Mouse (Mus musculus) myocyte (in vitro differentiated cells): Measurements from ENCODE around the gene Insr. TPM values are rescaled to one million over a fixed set of nuclear protein-coding genes. Genes with fewer than 3 reads are reported as not detected.

Source experiments
- H3K27me3 ChIP-seq: one replicate; pipeline ENCODE4 v1.6.1; 2011; ENCODE audit not compliant: control insufficient read depth, insufficient read depth, insufficient read length
- H3K36me3 ChIP-seq: one replicate; pipeline ENCODE4 v1.6.1; 2011; ENCODE audit not compliant: control insufficient read depth, insufficient read depth
- H3K4me2 ChIP-seq: one replicate; pipeline ENCODE4 v1.6.1; 2011; ENCODE audit warnings: low read depth, control low read depth
- H3K4me3 ChIP-seq: one replicate; pipeline ENCODE4 v1.5.1; 2011; ENCODE audit warnings: mild to moderate bottlenecking, control low read depth, moderate library complexity
- H3K79me2 ChIP-seq: one replicate; pipeline ENCODE4 v1.6.1; 2011; ENCODE audit not compliant: control insufficient read depth, insufficient read depth
- H3ac ChIP-seq: one replicate; pipeline ENCODE4 v1.6.1; 2011; ENCODE audit not compliant: control insufficient read depth, insufficient read length
- CEBPB ChIP-seq: IDR thresholded peaks from 2 replicates; pipeline ENCODE4 v1.6.1; 2011; ENCODE audit warnings: mild to moderate bottlenecking, moderate library complexity; ENCODE audit not compliant: poor library complexity, insufficient read depth, severe bottlenecking
- E2F4 ChIP-seq: IDR thresholded peaks from one replicate; pipeline ENCODE4 v1.6.1; 2011; ENCODE audit warnings: mild to moderate bottlenecking, control low read depth, moderate library complexity; ENCODE audit not compliant: insufficient read depth
- MAX ChIP-seq: IDR thresholded peaks from one replicate; pipeline ENCODE4 v1.6.1; 2011; ENCODE audit warnings: low read depth, mild to moderate bottlenecking, control low read depth
- MYOD1 ChIP-seq, 3 experiments: IDR thresholded peaks; one replicate each; pipeline ENCODE4 v1.6.1; 2011; ENCODE audit warnings: control low read depth in 2 of 3, low read depth in 2 of 3, mild to moderate bottlenecking in 2 of 3, moderate library complexity in 1 of 3; ENCODE audit not compliant: insufficient read length in 2 of 3, control insufficient read depth in 1 of 3
- MYOG ChIP-seq, 3 experiments: IDR thresholded peaks; one replicate each; pipeline ENCODE4 v1.6.1; 2011; ENCODE audit warnings: control low read depth in 2 of 3, low read depth in 2 of 3, mild to moderate bottlenecking in 2 of 3; ENCODE audit not compliant: insufficient read length in 2 of 3, control insufficient read depth in 1 of 3, insufficient read depth in 1 of 3
- POLR2A ChIP-seq: IDR thresholded peaks from one replicate; pipeline ENCODE4 v1.6.1; 2011; ENCODE audit warnings: low read depth, mild to moderate bottlenecking, control low read depth, moderate library complexity; ENCODE audit not compliant: insufficient read length
- POLR2AphosphoS2 ChIP-seq: IDR thresholded peaks from one replicate; pipeline ENCODE4 v1.6.1; 2011; ENCODE audit warnings: low read depth, control low read depth; ENCODE audit not compliant: insufficient read length
- REST ChIP-seq: IDR thresholded peaks from one replicate; pipeline ENCODE4 v1.6.1; 2011; ENCODE audit warnings: mild to moderate bottlenecking, control low read depth, moderate library complexity; ENCODE audit not compliant: insufficient read depth, insufficient read length
- SRF ChIP-seq: IDR thresholded peaks from one replicate; pipeline ENCODE4 v1.6.1; 2011; ENCODE audit warnings: low read depth; ENCODE audit not compliant: control insufficient read depth, insufficient read length
- TCF12 ChIP-seq: IDR thresholded peaks from one replicate; pipeline ENCODE4 v1.6.1; 2011; ENCODE audit warnings: mild to moderate bottlenecking, control low read depth; ENCODE audit not compliant: poor library complexity, insufficient read depth, severe bottlenecking
- TCF3 ChIP-seq: IDR thresholded peaks from one replicate; pipeline ENCODE4 v1.6.1; 2011; ENCODE audit warnings: low read depth, control low read depth; ENCODE audit not compliant: insufficient read length
- USF1 ChIP-seq: IDR thresholded peaks from one replicate; pipeline ENCODE4 v1.6.1; 2011; ENCODE audit warnings: low read depth, mild to moderate bottlenecking, control low read depth, moderate library complexity
- polyA plus RNA-seq: library from polyadenylated mRNA; unstranded; fragments of >200 nt; fragmentation: generic; extraction: Trizol; gene quantifications from one replicate; pipeline ENCODE4 v1.2.1, GENCODE M21; 2012; ENCODE audit warnings: missing spikeins

The Insr gene
- polyA plus RNA-seq, 1 experiment: 4.6 TPM

GRCm38 (mm10) chr8:3221047-3221959, 58.1 kb downstream of the Insr start:
- peak overlapping the region; percentile 95 for H3K4me2 ChIP-seq
- TF ChIP-seq TCF12 (no peak), E2F4 (no peak), POLR2A (peak; percentile 39)
- H3ac ChIP-seq: no peak overlapping the region
- H3K79me2 ChIP-seq: no peaks in the 10 kb centered on the region
- peak overlapping the region; percentile 35 for H3K4me3 ChIP-seq
- H3K36me3 ChIP-seq: no peaks in the 10 kb centered on the region
- H3K27me3 ChIP-seq: no peaks in the 10 kb centered on the region

DNA sequence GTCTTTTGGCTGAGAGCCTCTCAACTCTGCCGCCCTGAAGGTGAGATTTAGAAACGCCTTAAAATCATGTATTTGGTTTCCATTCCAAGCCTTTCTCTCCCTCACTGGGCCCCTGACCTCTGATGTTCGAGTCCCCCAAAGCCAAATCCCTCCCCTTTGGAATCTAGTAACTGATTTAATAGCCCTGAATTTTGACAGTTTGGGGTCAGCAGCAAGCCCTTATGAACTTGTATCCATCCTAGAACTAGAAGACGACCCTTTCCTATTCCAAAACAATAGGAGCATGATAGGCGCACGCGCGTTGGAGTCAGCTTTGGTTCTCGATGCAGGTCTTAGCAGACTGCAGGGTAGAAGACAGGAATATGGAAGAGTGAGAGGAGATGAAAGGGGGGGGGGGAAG, 58.9 kb downstream of the Insr start:
- peak overlapping the region; percentile 95 for H3K4me2 ChIP-seq
- H3K79me2 ChIP-seq: no peaks in the 10 kb centered on the region
- no peaks in the 10 kb centered on the region for H3K36me3 ChIP-seq
- no peak overlapping the region for H3ac ChIP-seq
- H3K4me3 ChIP-seq: peak overlapping the region; percentile 35
- no peaks in the 10 kb centered on the region for H3K27me3 ChIP-seq
- TF ChIP-seq TCF12 (no peak), POLR2AphosphoS2 (no peak), REST (no peak), MYOG (IDR thresholded peaks at IDR 0.05; ENCODE audit: control insufficient read depth in 1 of 3, insufficient read depth in 1 of 3, insufficient read length in 2 of 3, low read depth in 2 of 3) (no peak), SRF (no peak), POLR2A (no peak), MAX (no peak), MYOD1 (IDR thresholded peaks at IDR 0.05; ENCODE audit: control insufficient read depth in 1 of 3, insufficient read length in 2 of 3, low read depth in 2 of 3) (no peak), CEBPB (no peak), TCF3 (no peak), USF1 (no peak), E2F4 (no peak)

GRCm38 (mm10) chr8:3219921-3220411, 59.5 kb downstream of the Insr start:
- peak overlapping the region; percentile 95 for H3K4me2 ChIP-seq
- H3K79me2 ChIP-seq: no peaks in the 10 kb centered on the region
- no peaks in the 10 kb centered on the region for H3K36me3 ChIP-seq
- no peak overlapping the region for H3ac ChIP-seq
- TF ChIP-seq TCF12 (no peak), REST (no peak), MYOD1 (IDR thresholded peaks at IDR 0.05; ENCODE audit: control insufficient read depth in 1 of 3, insufficient read length in 2 of 3, low read depth in 2 of 3) (no peak), CEBPB (no peak), USF1 (no peak), MAX (no peak), E2F4 (no peak), POLR2AphosphoS2 (no peak), POLR2A (no peak), SRF (no peak), TCF3 (no peak), MYOG (IDR thresholded peaks at IDR 0.05; ENCODE audit: control insufficient read depth in 1 of 3, insufficient read depth in 1 of 3, insufficient read length in 2 of 3, low read depth in 2 of 3) (no peak)
- H3K27me3 ChIP-seq: no peaks in the 10 kb centered on the region
- peak overlapping the region; percentile 35 for H3K4me3 ChIP-seq

- H3K27me3 ChIP-seq: no peaks in the 10 kb centered on the region
- no peak for TF ChIP-seq TCF12
- no peak for TF ChIP-seq MYOG (IDR thresholded peaks at IDR 0.05; ENCODE audit: control insufficient read depth in 1 of 3, insufficient read depth in 1 of 3, insufficient read length in 2 of 3, low read depth in 2 of 3)
- no peak for TF ChIP-seq MAX
- no peak for TF ChIP-seq CEBPB
- no peak for TF ChIP-seq POLR2A
- TF ChIP-seq SRF: no peak
- no peak for TF ChIP-seq MYOD1 (IDR thresholded peaks at IDR 0.05; ENCODE audit: control insufficient read depth in 1 of 3, insufficient read length in 2 of 3, low read depth in 2 of 3)
- no peak for TF ChIP-seq REST
- TF ChIP-seq POLR2AphosphoS2: no peak
- TF ChIP-seq TCF3: no peak
- TF ChIP-seq E2F4: no peak
- TF ChIP-seq USF1: no peak
- no peaks in the 10 kb centered on the region for H3K36me3 ChIP-seq
- H3K4me2 ChIP-seq: no peak overlapping the region
- H3ac ChIP-seq: no peak overlapping the region
- no peaks in the 10 kb centered on the region for H3K79me2 ChIP-seq
- H3K4me3 ChIP-seq: no peak overlapping the region
These were observed 60.2 kb downstream of the Insr start for GRCm38 (mm10) chr8:3219266-3219665.
